Mouse (Mus musculus): ENCODE data around the gene Lrrc4c. TPM values are rescaled to one million over a fixed set of nuclear protein-coding genes. Genes with fewer than 3 reads are reported as not detected.

Lrrc4c gene
- polyA plus RNA-seq, 1 experiment from 2014 or later, result 24.2 TPM

DNA sequence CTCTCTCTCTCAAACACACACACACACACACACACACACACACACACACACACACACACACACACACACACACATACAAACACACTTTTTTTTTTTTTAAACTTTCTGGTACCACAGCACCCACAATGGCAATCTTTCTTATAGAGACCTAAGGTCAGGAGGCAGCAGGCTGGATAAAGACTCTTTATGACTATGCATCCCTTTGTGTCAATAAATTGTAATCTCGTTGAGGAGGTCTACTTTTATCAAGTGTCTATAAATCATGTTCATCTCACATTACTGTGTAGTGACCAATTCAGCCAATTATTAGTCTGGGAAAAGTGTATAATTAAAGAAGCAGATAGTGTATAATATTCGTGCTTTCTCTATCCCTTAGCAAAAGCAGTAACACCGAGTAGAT, 1286.2 kb downstream of the Lrrc4c start:
- Histone ChIP-seq H3K36me3 (no peaks in the 10 kb centered on the region), H3K9ac (no peak overlapping the region), H3K4me1 (replicated peaks) (peaks cover 23% of the 10 kb centered on the region), H3K27ac (replicated peaks) (peak overlapping the region; percentile 38; the same call in 1 of the 2 replicates), H3K27me3 (no peaks in the 10 kb centered on the region), H3K9me3 (no peaks in the 10 kb centered on the region), H3K4me2 (no peak overlapping the region), H3K4me3 (no peak overlapping the region)
- WGBS, result 23% methylated on average over 3 of the region's 3 CpGs
- ATAC-seq (ENCODE audit: low read depth), result no peak

DNA sequence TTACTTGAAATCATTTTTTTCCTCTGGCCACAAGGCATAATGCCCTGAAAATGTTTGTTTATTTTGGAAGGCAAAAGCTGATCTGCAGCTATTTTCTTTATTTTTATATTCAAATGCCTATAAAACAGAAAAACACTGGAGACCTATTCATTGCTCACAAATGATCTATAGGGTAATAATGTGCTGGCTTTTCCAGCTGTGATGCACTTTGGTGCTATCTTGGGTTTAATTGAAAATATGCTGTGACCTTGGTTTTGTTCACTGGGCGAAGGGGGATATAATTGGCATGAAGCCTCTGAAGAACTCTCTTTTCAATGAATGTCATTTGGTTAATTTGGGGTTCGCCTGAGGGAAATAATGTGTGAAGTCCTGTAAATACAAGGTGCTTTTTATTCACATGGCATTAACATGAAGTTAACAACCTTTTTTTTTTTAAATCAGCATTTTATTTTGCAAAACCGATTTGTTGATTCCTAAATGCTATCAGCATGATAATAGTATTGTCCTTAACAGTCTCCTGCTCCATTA, 1286.8 kb downstream of the Lrrc4c start:
- no peaks in the 10 kb centered on the region for H3K36me3 ChIP-seq
- H3K27me3 ChIP-seq, result no peaks in the 10 kb centered on the region
- ATAC-seq (ENCODE audit: low read depth), result peak; percentile 78
- no peak overlapping the region for H3K9ac ChIP-seq
- 19% methylated on average over 3 of the region's 3 CpGs for WGBS
- peaks cover 23% of the 10 kb centered on the region for H3K4me1 ChIP-seq (replicated peaks)
- no peaks in the 10 kb centered on the region for H3K9me3 ChIP-seq
- no peak overlapping the region for H3K4me2 ChIP-seq
- peak overlapping the region; percentile 38 for H3K27ac ChIP-seq (replicated peaks)
- no peak overlapping the region for H3K4me3 ChIP-seq

DNA sequence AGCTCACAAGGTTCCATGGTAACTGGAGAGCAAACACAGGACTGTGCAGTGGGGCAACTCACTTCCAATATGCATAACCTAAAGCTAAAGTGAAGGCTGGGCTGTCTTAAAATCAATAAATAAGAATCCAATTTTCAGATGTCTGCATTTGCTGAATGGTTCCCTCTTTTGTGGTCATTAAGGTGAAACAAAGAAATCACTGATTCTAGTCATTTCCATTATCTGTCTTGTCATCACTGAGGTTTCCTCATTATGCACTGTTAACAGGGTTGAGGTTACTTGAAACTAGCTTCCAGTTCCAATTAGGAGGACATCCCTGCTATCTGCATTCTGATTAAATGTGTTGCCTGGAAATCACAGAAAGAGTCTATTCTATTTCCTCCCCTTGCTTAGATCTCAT, 1291.5 kb downstream of the Lrrc4c start:
- Histone ChIP-seq H3K4me3 (no peak overlapping the region), H3K36me3 (no peaks in the 10 kb centered on the region), H3K9me3 (no peaks in the 10 kb centered on the region), H3K4me1 (replicated peaks) (peaks cover 21% of the 10 kb centered on the region), H3K9ac (no peak overlapping the region), H3K27me3 (no peaks in the 10 kb centered on the region), H3K4me2 (no peak overlapping the region), H3K27ac (replicated peaks) (no peak overlapping the region)
- ATAC-seq (ENCODE audit: low read depth), result no peak

DNA sequence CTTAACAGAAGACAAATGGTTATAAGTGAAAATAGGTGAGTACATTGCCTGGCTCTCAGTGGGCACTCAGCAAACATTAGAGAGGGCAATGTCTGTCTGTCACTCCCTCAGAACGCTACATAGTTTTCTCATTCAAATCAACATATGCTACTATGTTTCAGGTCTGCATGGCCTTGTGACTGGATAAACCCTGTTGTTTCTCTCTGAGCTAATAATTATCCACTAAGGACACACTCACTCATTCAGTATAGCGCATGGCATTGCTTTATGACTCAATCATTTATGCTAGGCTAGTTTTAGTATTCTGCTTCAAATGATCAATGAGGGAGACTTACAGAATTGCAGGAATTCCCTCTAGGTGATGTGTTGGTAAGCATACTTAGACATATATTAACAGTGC, 1292.6 kb downstream of the Lrrc4c start:
- ATAC-seq (ENCODE audit: low read depth), result no peak
- 56% methylated on average over 2 of the region's 2 CpGs for WGBS
- H3K9ac ChIP-seq, result no peak overlapping the region
- H3K4me1 ChIP-seq (replicated peaks), result peaks cover 10% of the 10 kb centered on the region
- H3K36me3 ChIP-seq, result no peaks in the 10 kb centered on the region
- no peak overlapping the region for H3K4me3 ChIP-seq
- H3K27ac ChIP-seq (replicated peaks), result no peak overlapping the region
- no peaks in the 10 kb centered on the region for H3K9me3 ChIP-seq
- no peaks in the 10 kb centered on the region for H3K27me3 ChIP-seq
- H3K4me2 ChIP-seq, result no peak overlapping the region

DNA sequence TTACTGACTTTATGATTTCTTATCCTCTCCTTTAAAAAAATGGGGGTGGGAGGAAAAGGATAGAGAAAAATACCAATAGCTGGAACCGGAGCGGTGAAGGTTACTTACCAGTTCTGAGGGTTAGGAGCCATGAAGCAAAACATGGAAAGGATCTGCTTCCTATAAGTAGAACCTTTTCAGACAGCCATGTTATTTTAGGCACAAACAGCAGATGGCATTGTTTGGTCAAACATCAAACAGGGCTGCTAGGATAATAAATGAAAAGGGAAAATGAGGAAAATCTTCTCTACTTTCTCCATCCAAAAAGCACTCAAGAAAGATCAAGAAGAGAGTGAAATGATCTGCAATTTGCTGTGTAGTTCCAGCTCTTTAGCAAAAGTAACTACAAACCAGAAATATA, 1296.8 kb downstream of the Lrrc4c start:
- Histone ChIP-seq H3K9ac (no peak overlapping the region), H3K4me1 (replicated peaks) (peaks cover 10% of the 10 kb centered on the region), H3K4me2 (no peak overlapping the region), H3K27me3 (no peaks in the 10 kb centered on the region), H3K9me3 (peaks cover 1% of the 10 kb centered on the region; the same call in 1 of the 2 replicates), H3K27ac (replicated peaks) (no peak overlapping the region), H3K36me3 (0 out of 2 replicates have a peak, but pooled peaks cover 1% of the 10 kb centered on the region), H3K4me3 (no peak overlapping the region)
- ATAC-seq (ENCODE audit: low read depth), result no peak
- WGBS, result 93% methylated on average over 2 of the region's 2 CpGs

DNA sequence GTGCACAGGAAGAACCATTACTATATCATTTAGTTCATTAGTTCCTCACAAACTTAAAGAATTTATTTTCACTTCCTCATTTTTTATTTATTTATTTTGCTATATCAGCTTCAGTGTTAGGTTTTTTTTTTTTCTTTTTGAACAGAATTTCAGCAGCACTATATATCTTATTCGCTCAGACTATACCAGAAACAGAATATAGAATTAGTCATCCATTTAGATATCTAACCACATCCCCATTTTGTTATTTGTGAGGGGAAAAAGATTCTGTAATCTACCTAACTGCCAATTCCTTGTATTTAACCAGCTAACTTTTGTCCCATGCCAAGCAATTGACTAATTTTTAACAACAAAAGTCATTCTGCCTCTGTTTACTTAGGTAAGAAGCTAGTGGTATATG, 1300.6 kb downstream of the Lrrc4c start:
- Histone ChIP-seq H3K9ac (no peak overlapping the region), H3K4me1 (replicated peaks) (no peaks in the 10 kb centered on the region), H3K4me2 (no peak overlapping the region), H3K27ac (replicated peaks) (no peak overlapping the region), H3K4me3 (no peak overlapping the region), H3K36me3 (0 out of 2 replicates have a peak, but pooled peaks cover 2% of the 10 kb centered on the region), H3K27me3 (no peaks in the 10 kb centered on the region), H3K9me3 (peaks cover 6% of the 10 kb centered on the region; the same call in 1 of the 2 replicates)
- WGBS, result 92% methylated on average over 1 of the region's 1 CpGs
- ATAC-seq (ENCODE audit: low read depth), result no peak

DNA sequence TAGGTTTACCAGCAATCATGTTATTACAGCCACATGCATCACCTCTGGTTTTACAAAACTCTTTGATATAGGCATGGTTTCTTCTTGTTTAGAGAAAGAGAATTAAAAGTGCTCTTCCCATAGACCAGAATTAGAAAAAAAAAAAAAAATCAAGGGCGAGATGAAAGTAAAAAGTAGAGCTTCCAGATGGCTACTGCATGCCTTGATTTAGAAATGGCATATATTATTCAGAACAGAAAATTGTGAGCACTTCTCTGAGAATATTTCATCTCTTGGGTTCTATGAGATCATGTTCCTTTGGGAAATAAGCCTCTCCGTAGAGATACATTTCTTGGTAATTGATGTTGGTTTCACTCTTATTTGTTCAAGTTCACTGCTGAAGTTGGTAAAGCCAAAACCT, 1322.0 kb downstream of the Lrrc4c start:
- Histone ChIP-seq H3K27me3 (no peaks in the 10 kb centered on the region), H3K4me2 (no peak overlapping the region), H3K9me3 (no peaks in the 10 kb centered on the region), H3K4me1 (replicated peaks) (no peaks in the 10 kb centered on the region), H3K27ac (replicated peaks) (no peak overlapping the region), H3K4me3 (no peak overlapping the region), H3K9ac (no peak overlapping the region), H3K36me3 (no peaks in the 10 kb centered on the region)
- ATAC-seq (ENCODE audit: low read depth), result no peak
- 78% methylated on average over 2 of the region's 2 CpGs for WGBS

DNA sequence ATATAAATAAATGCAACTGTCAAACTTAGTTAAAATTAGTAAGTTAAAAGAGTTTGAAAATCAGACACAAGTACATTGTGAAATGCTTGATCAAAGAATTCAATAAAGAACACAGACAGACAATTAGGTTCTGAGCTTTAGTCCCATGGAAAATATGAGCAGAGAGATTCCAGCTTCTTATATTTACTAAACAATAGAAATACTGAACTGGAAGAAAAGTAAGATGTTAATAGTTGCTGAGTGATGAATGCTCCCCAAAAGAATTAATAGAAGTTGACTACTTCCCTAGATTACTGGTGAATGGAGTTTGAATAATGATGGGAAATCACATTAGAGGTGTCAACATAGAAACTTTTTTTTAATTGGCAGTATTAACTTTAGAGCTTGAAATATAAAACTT, 1323.7 kb downstream of the Lrrc4c start:
- ATAC-seq (ENCODE audit: low read depth), result no peak
- no peaks in the 10 kb centered on the region for H3K36me3 ChIP-seq
- H3K4me2 ChIP-seq, result no peak overlapping the region
- no peaks in the 10 kb centered on the region for H3K4me1 ChIP-seq (replicated peaks)
- H3K4me3 ChIP-seq, result no peak overlapping the region
- H3K9ac ChIP-seq, result no peak overlapping the region
- H3K9me3 ChIP-seq, result no peaks in the 10 kb centered on the region
- H3K27ac ChIP-seq (replicated peaks), result no peak overlapping the region
- no peaks in the 10 kb centered on the region for H3K27me3 ChIP-seq

DNA sequence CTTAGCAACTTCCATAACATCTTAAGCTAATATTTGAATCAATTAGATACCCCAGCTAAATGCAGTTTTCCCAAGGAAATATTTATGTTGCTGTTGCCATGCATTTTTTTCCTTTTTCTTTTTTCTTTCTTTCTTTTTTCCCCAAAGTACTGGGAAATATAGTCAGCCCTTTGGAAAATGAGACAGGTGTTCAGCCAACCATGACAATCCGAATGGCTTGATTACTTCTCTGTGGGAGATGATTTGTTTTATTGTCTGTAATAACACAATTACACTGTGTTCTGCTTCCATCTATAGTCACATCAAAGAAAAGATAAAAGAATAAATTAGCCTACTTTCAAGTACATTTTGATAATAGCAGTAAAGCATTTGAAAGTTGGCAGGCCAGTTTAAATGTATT, 1334.7 kb downstream of the Lrrc4c start:
- H3K4me1 ChIP-seq (replicated peaks), result no peaks in the 10 kb centered on the region
- H3K27ac ChIP-seq (replicated peaks), result no peak overlapping the region
- WGBS, result 21% methylated on average over 1 of the region's 1 CpGs
- H3K4me3 ChIP-seq, result no peak overlapping the region
- H3K9ac ChIP-seq, result no peak overlapping the region
- H3K27me3 ChIP-seq, result no peaks in the 10 kb centered on the region
- no peak overlapping the region for H3K4me2 ChIP-seq
- ATAC-seq (ENCODE audit: low read depth), result no peak
- H3K36me3 ChIP-seq, result no peaks in the 10 kb centered on the region
- H3K9me3 ChIP-seq, result peaks cover 4% of the 10 kb centered on the region

Small RNA genes within 50 kb of the gene (microRNA-seq; reads per million reads assigned to microRNA genes)
- not detected for gene Gm44320
